Mouse (Mus musculus): ENCODE results near the gene Trappc10.

The Trappc10 gene

DNA sequence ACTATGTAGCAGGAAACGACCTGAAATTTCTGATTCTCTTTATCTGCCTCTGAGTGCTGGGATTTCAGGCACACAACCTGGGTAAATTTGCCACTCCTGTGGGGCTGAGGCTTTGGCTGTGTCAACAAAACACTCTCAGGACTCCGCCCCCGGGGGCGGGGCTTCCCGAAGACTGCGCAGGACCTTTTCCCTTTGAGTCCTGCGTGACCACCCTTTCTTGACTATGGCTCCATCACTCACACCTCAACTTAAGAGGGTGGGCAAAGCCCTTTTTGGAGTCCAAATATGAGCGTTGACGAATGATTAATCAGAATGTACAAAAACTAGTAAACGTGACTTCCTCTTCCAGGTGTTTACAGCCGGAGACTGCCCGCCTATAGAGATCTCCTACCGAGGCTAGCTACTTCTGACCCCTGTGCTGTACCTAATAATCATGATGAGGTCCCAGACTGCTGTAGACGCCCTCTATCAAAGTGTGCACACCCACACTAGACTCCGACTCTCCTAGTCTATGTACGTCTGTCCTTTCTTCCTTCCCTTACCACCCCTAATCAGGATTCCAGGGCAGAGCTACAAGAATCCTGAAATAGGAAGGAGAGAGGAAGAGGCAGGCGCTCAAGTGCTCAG lies 85.1 kb downstream of the Trappc10 start:
- peak; percentile 73 to 75 for DNase-seq

DNA sequence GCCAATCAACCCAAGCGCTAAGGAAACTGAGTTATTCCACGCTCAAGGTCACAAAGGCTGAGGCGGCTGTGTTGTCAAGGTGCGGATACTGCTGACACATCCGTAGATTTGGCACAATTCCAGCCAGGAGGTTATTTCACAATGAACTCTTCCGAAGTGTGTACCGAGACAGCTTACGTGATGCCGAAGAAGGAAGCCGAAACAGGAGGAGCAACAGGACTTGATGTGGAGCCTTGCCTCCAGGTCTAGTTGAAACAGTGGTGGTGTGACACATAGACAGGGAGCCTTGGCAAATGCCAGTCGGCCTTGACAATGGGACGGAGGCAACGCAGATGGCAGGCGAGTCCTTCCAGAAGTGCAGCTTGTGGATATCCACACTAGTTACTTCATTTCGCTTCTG lies 86.4 kb downstream of the Trappc10 start:
- DNase-seq: peak; percentile 32 to 56

DNA sequence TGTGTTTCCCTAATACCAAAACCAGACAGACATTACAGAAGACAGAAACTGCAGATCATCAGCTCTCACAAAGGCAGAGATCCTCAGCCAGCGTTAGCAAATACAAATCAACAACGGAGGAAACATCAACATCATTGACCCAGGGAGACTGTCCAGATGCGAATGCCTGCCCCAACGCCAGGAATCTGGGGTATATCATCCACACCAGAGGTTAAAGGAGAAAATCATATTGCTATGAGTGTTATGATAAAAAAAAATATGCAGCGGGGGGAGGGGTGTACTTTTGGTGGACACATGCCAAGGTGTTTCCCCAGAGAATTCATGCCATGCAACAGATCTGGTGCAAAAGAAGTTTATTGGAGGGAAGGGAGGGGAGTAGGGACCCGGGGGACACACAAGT lies 87.5 kb downstream of the Trappc10 start:
- no peak for DNase-seq

DNA sequence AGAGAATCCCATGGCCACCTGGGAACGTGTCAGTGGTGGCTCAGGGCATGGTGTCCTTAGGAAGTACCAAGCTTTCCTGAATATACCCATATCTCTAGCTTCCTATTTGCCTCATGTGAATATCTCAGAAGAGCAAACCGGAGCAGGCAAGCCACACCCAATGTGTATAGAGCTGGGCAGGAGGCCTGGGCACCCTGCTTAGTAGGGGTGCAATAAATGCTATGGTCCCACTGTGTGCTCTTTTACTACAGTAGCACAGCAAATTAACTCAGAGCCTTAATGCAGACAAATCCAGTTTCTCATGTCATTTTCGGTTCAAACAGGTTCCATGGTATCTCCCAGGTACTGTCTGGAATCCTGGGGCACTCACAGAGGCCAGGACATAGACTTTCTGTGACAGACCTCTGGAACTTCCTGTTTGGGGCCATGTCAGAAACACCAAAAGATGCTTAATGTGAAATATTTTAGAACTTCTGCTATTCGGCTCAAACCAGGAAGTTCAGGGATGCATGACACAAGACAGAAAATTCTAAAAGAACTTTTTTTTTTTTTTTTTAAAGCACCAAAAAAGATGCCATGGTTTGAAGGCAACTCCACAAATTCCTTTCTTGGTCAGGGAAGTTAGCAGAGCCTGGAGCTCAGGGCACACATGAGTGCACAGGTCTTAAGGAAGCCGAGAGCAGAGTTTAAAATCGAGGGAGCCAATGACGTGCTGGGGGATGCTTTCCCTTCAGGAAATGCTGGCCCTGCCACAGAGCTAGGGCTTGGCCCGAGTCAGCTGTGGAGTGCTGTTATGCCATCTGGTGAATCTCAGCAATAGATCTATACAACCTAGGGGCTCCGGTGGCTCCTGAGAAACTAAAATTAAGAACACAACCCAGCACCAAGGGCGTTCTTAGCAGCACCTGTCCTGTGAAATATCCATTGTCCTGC lies 95.3 kb downstream of the Trappc10 start:
- DNase-seq: peak; percentile 71 to 75

DNA sequence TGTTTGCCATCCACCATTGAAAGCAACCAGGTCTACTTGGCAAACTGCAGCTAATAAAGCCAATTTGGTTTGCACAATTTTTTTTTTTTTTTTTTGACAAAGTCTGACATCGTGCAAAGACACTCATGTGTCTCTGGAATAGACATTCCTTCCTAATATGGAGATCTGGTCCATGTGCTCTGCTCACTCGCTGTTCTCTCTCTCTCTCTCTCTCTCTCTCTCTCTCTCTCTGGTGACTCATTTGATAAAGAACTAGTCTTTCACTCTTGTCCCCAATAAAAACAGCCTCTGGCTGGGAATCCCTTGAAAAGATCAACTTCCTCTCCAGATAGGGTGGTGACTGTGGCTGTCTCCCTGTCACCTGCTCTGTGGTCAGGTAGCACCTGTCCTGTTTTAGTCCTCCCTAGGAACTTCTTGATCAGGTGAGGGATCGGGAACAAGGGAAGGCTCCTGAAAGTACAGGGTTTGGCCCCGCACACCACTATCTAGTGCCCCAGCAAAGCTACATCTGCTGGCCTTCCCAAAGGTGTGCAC lies 96.5 kb downstream of the Trappc10 start:
- DNase-seq: no peak

DNA sequence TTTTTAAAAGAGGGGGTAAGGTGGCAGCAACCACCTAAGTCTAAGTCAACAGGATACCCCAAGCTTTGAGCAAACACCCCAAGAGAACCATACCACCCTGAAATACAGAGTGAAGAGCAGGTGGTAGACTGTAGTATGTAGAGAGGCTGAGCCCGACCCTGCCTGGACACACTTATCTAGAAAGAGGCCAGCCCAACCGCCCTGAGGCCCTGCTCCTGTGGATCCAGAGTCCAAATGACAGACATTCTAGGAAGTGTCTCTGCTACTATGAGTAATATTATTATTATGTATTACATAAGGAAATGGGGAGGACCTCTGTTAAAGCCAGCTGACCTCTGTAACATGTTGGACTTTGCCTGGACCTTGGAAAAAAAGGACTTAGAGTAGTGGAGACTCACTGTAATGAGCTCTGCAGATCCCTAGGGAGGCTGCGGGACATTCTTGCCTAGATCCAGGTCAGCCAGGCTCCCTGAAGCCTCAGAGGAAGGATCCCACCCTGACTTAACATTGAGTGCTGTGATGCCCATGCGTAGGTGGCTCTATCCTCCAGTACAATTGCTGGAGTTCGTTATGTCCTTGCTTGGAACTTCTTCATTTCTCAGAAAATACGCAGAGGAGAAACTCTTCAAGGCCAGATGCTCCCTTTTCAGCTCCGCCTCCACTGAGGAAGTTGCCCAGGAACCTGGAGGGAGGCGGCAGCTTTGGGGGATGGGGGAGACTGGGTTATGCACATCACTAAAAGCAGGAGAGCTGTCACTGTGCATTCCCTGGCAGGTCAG lies 100.5 kb downstream of the Trappc10 start:
- DNase-seq: no peak

DNA sequence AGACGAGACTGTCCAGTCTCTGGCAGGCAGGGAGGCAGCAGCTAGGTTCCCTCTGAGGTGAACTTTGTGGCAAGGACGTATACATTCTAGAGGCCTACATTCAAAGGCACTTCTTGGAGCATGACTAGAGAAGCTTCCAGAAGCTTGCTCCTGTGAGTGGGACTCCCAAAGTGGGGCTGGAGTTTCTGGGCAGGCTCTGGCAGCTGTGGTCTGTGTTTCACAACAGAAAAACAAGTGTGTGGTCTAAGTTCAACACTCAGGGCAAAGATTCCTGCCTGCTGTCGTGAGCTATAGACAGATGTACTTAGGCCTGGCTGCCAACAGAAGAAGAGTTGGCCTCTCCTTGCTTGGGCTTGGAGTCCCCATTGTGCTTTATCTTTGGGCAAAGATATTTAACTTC lies 103.6 kb downstream of the Trappc10 start:
- no peak for DNase-seq

DNA sequence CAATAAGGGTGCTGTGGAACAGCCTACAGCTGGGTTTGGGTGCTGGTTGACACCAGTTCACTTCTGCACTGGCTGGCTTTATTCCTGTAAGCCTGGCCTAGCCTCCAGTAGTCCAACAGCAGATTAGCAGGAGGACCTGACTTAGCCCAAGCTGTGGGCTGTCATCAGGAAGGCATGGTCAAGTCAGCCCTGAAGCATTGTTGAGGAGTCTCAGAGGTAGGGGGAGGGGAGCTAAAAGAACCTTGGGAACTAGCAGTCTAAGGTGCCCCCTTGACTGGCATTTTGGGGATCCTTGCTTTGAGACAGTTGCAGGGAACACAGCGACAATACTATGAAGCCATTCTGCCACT lies 104.2 kb downstream of the Trappc10 start:
- DNase-seq: no peak

DNA sequence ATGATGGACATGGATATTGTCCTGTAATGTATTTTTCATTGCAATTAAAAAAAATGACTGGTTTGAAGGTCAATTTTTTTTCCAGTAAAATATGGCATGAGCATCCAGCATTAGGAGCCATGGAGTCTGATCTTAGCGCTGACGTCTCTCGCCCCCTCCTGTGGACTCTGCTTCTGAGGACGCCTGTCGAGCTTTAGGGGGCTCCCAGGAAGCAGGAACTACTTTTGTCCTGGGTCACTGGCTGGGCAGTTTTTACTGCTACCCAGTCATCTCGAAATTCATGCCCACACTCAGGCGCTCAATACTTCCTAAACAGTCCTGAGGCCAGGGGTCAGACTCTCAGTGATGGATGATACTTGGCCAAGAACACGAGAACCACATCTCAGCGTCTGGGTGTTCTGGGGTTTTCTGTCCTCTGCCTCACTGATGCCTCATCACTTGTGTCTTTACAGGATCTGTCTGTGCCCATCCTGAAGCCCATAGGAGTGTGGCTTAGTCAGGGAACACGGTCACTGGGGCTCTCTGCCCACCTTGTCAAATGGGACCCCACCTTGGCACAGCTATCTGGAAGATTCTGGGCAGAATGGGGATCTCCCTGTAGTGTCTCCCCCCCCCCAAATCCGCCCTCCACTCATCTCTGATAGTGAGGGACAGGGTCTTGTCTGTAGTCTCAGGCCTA lies 104.7 kb downstream of the Trappc10 start:
- DNase-seq: no peak

DNA sequence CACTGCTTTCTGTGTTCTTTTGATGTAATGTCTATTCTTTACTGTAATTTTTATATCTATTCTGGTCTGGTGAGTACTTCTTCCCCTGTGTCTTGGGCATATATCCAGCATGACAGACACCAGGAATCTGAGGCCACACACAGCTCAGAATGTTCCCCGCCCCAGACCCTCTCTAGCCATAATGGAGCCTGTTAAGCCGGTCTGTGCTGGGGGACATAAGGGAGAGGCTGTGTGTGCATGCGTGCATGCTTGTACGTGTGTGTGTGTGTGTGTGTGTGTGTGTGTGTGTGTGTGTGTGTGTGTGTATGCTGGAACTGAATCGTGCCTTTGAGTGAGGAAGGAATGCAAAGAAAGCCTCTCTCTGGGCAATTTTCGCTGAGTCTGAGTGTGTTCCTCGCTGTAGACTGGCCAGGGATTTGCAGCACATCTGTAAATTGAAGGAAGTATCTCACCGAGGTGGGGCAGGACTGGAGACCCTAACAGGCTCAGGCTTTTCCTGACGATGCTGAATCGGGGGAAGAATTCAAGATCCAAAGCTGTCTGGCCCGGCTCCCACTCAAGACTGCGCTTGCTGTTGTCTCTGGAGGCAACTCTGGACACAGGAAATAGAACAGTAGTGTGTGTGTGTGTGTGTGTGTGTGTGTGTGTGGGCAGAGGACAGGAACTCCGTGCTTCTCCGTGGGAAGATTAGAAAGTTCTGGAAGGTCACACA lies 105.5 kb downstream of the Trappc10 start:
- peak; percentile 31 to 33 for DNase-seq

DNA sequence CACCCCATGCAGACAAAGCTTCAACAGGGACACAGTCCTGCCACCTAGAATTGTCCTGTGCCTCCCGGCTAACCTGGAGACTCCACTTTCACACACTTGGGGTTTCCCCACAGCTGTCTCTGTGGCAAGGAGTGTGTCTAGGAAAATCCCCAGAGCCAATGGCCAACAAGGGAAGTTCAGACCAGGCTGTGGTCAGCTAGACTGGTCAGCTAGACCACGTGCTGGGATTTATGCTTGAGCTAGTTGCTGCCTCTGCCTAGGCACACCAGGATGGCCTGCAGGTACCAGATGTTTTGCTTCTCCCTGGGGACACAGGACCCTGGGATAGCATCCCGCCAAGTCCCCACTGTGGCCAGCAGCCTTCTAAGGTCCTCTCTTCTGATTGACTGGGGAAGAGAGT lies 107.2 kb downstream of the Trappc10 start:
- DNase-seq: no peak
